Mouse (Mus musculus): ENCODE measurements around the gene Tex16.

Tex16 gene

GRCm38 (mm10) chrX:112010707-112011106 is at the start of gene Tex16:
Tex16 (plus strand) TSS chrX:112011007.
- no peak for DNase-seq

DNA sequence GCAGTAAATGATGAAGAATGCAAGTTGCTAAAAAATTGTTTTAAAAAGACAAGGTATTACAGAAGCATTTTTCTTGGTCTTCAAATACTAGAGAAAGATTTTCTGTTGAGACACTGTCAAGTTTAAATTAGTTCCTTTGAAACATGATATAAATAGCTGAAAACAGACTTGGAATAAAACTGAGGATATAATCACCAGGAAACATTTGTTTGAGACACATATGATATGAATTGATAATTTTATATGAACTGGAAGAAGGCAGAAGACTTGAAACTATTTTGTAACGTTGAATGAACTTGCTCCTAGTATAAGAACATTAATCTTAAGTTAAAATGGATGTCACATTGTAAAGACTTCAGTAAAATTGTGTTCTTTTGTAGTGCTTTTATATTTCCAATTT is 11.1 kb upstream of the Tex16 start:
- DNase-seq = no peak
